Mouse (Mus musculus): ENCODE results near the gene Ano4. TPM values are rescaled to one million over a fixed set of nuclear protein-coding genes. Genes with fewer than 3 reads are reported as not detected.

The Ano4 gene
- total and polyA plus RNA-seq, 3 experiments = 0.33 TPM; not detected in 2

- DNase-seq (ENCODE audit: low spot score) (no peak), ATAC-seq (ENCODE audit: extremely low read depth, insufficient number of reproducible peaks, low FRiP score, poor library complexity, severe bottlenecking) (no peak)
- H3K36me3 ChIP-seq (replicated peaks) = no peaks in the 10 kb centered on the region
- TF ChIP-seq TAL1 (conservative IDR thresholded peaks at IDR 0.05; ENCODE audit: low read depth, low read length) = no peak
- no peak for TF ChIP-seq CTCF (IDR thresholded peaks at IDR 0.05; ENCODE audit: low read depth, low read length)
- TF ChIP-seq GATA1 (IDR thresholded peaks at IDR 0.05; ENCODE audit: borderline replicate concordance, low read length) = no peak
- no peak for TF ChIP-seq POLR2AphosphoS5 (IDR thresholded peaks at IDR 0.05; ENCODE audit: insufficient replicate concordance, low read depth, low read length)
- no peak for TF ChIP-seq GATA2 (IDR thresholded peaks at IDR 0.05; ENCODE audit: borderline replicate concordance, low read depth, low read length)
- H3K27me3 ChIP-seq (ENCODE audit: insufficient read depth, low read length) = no peaks in the 10 kb centered on the region
- no peaks in the 10 kb centered on the region for H3K4me1 ChIP-seq (ENCODE audit: insufficient read depth, low read depth, low read length)
- no peak overlapping the region for H3K4me3 ChIP-seq (ENCODE audit: low read depth, low read length)
- H3K9me3 ChIP-seq (replicated peaks) = peaks cover 3% of the 10 kb centered on the region; the same call in 1 of the 2 replicates
Observed at GRCm38 (mm10) chr10:89253799-89254198, 90.8 kb downstream of the Ano4 start.

- H3K27me3 ChIP-seq (ENCODE audit: insufficient read depth, low read length) = no peaks in the 10 kb centered on the region
- H3K9me3 ChIP-seq (replicated peaks) = no peaks in the 10 kb centered on the region; the same call in 1 of the 2 replicates
- ATAC-seq (ENCODE audit: extremely low read depth, insufficient number of reproducible peaks, low FRiP score, poor library complexity, severe bottlenecking) (no peak), DNase-seq (ENCODE audit: low spot score) (no peak)
- no peak overlapping the region for H3K4me3 ChIP-seq (ENCODE audit: low read depth, low read length)
- TF ChIP-seq POLR2AphosphoS5 (IDR thresholded peaks at IDR 0.05; ENCODE audit: insufficient replicate concordance, low read depth, low read length) (no peak), TAL1 (conservative IDR thresholded peaks at IDR 0.05; ENCODE audit: low read depth, low read length) (no peak), CTCF (IDR thresholded peaks at IDR 0.05; ENCODE audit: low read depth, low read length) (no peak), GATA2 (IDR thresholded peaks at IDR 0.05; ENCODE audit: borderline replicate concordance, low read depth, low read length) (no peak), GATA1 (IDR thresholded peaks at IDR 0.05; ENCODE audit: borderline replicate concordance, low read length) (no peak)
- no peaks in the 10 kb centered on the region for H3K4me1 ChIP-seq (ENCODE audit: insufficient read depth, low read depth, low read length)
- no peaks in the 10 kb centered on the region for H3K36me3 ChIP-seq (replicated peaks)
Observed at GRCm38 (mm10) chr10:89252636-89253035, 91.9 kb downstream of the Ano4 start.

- TF ChIP-seq GATA2 (IDR thresholded peaks at IDR 0.05; ENCODE audit: borderline replicate concordance, low read depth, low read length) (no peak), POLR2AphosphoS5 (IDR thresholded peaks at IDR 0.05; ENCODE audit: insufficient replicate concordance, low read depth, low read length) (no peak), GATA1 (IDR thresholded peaks at IDR 0.05; ENCODE audit: borderline replicate concordance, low read length) (no peak), CTCF (IDR thresholded peaks at IDR 0.05; ENCODE audit: low read depth, low read length) (no peak), TAL1 (conservative IDR thresholded peaks at IDR 0.05; ENCODE audit: low read depth, low read length) (no peak)
- ATAC-seq (ENCODE audit: extremely low read depth, insufficient number of reproducible peaks, low FRiP score, poor library complexity, severe bottlenecking) (no peak), DNase-seq (ENCODE audit: low spot score) (no peak)
- Histone ChIP-seq H3K4me1 (ENCODE audit: insufficient read depth, low read depth, low read length) (no peaks in the 10 kb centered on the region), H3K4me3 (ENCODE audit: low read depth, low read length) (no peak overlapping the region), H3K9me3 (replicated peaks) (no peaks in the 10 kb centered on the region), H3K27me3 (ENCODE audit: insufficient read depth, low read length) (no peaks in the 10 kb centered on the region), H3K36me3 (replicated peaks) (no peaks in the 10 kb centered on the region)
Observed at GRCm38 (mm10) chr10:89243808-89244207, 100.8 kb downstream of the Ano4 start.

GRCm38 (mm10) chr10:89224524-89224923 lies 120.0 kb downstream of the Ano4 start:
- TF ChIP-seq POLR2AphosphoS5 (IDR thresholded peaks at IDR 0.05; ENCODE audit: insufficient replicate concordance, low read depth, low read length) (no peak), GATA1 (IDR thresholded peaks at IDR 0.05; ENCODE audit: borderline replicate concordance, low read length) (no peak), TAL1 (conservative IDR thresholded peaks at IDR 0.05; ENCODE audit: low read depth, low read length) (no peak), GATA2 (IDR thresholded peaks at IDR 0.05; ENCODE audit: borderline replicate concordance, low read depth, low read length) (no peak), CTCF (IDR thresholded peaks at IDR 0.05; ENCODE audit: low read depth, low read length) (no peak)
- DNase-seq (ENCODE audit: low spot score) = no peak
- ATAC-seq (ENCODE audit: extremely low read depth, insufficient number of reproducible peaks, low FRiP score, poor library complexity, severe bottlenecking) = no peak
- no peaks in the 10 kb centered on the region for H3K9me3 ChIP-seq (replicated peaks)
- no peaks in the 10 kb centered on the region for H3K36me3 ChIP-seq (replicated peaks)
- no peak overlapping the region for H3K4me3 ChIP-seq (ENCODE audit: low read depth, low read length)
- no peaks in the 10 kb centered on the region for H3K4me1 ChIP-seq (ENCODE audit: insufficient read depth, low read depth, low read length)
- no peaks in the 10 kb centered on the region for H3K27me3 ChIP-seq (ENCODE audit: insufficient read depth, low read length)

- DNase-seq (ENCODE audit: low spot score) (no peak), ATAC-seq (ENCODE audit: extremely low read depth, insufficient number of reproducible peaks, low FRiP score, poor library complexity, severe bottlenecking) (no peak)
- no peak for TF ChIP-seq CTCF (IDR thresholded peaks at IDR 0.05; ENCODE audit: low read depth, low read length)
- no peak for TF ChIP-seq POLR2AphosphoS5 (IDR thresholded peaks at IDR 0.05; ENCODE audit: insufficient replicate concordance, low read depth, low read length)
- no peak for TF ChIP-seq TAL1 (conservative IDR thresholded peaks at IDR 0.05; ENCODE audit: low read depth, low read length)
- TF ChIP-seq GATA1 (IDR thresholded peaks at IDR 0.05; ENCODE audit: borderline replicate concordance, low read length) = no peak
- TF ChIP-seq GATA2 (IDR thresholded peaks at IDR 0.05; ENCODE audit: borderline replicate concordance, low read depth, low read length) = no peak
- no peaks in the 10 kb centered on the region for H3K4me1 ChIP-seq (ENCODE audit: insufficient read depth, low read depth, low read length)
- no peaks in the 10 kb centered on the region for H3K27me3 ChIP-seq (ENCODE audit: insufficient read depth, low read length)
- H3K4me3 ChIP-seq (ENCODE audit: low read depth, low read length) = no peak overlapping the region
- no peaks in the 10 kb centered on the region for H3K36me3 ChIP-seq (replicated peaks)
- H3K9me3 ChIP-seq (replicated peaks) = no peaks in the 10 kb centered on the region
Observed at GRCm38 (mm10) chr10:89222284-89222989, 122.1 kb downstream of the Ano4 start.

GRCm38 (mm10) chr10:89216078-89216477 lies 128.5 kb downstream of the Ano4 start:
- TF ChIP-seq TAL1 (conservative IDR thresholded peaks at IDR 0.05; ENCODE audit: low read depth, low read length) = no peak
- TF ChIP-seq GATA2 (IDR thresholded peaks at IDR 0.05; ENCODE audit: borderline replicate concordance, low read depth, low read length) = no peak
- no peak for TF ChIP-seq CTCF (IDR thresholded peaks at IDR 0.05; ENCODE audit: low read depth, low read length)
- no peak for TF ChIP-seq POLR2AphosphoS5 (IDR thresholded peaks at IDR 0.05; ENCODE audit: insufficient replicate concordance, low read depth, low read length)
- no peak for TF ChIP-seq GATA1 (IDR thresholded peaks at IDR 0.05; ENCODE audit: borderline replicate concordance, low read length)
- no peak overlapping the region for H3K4me3 ChIP-seq (ENCODE audit: low read depth, low read length)
- no peaks in the 10 kb centered on the region for H3K4me1 ChIP-seq (ENCODE audit: insufficient read depth, low read depth, low read length)
- no peak for ATAC-seq (ENCODE audit: extremely low read depth, insufficient number of reproducible peaks, low FRiP score, poor library complexity, severe bottlenecking)
- H3K9me3 ChIP-seq (replicated peaks) = no peaks in the 10 kb centered on the region
- DNase-seq (ENCODE audit: low spot score) = no peak
- H3K36me3 ChIP-seq (replicated peaks) = no peaks in the 10 kb centered on the region
- no peaks in the 10 kb centered on the region for H3K27me3 ChIP-seq (ENCODE audit: insufficient read depth, low read length)
